Mouse (Mus musculus) midbrain, embryonic 16.5 days (tissue): ENCODE results near the gene Arhgap23. TPM values are rescaled to one million over a fixed set of nuclear protein-coding genes. Genes with fewer than 3 reads are reported as not detected.

Source experiments
- ATAC-seq: fragments of 200-750 bp; cut with Nextera tagmentation; 2 replicates; pipeline ENCODE4 v1.8.0; 2017; ENCODE audit warnings: moderate TSS enrichment
- H3K27ac ChIP-seq: fragments of 300-500 bp; sonication (generic); 2 replicates; pipeline ENCODE4 v1.5.1; 2014; ENCODE audit warnings: mild to moderate bottlenecking, low read length, mixed read lengths
- H3K27me3 ChIP-seq: fragments of 300-500 bp; sonication (generic); 2 replicates; pipeline ENCODE4 v1.6.1; 2014; ENCODE audit warnings: low read depth, low read length, mixed read lengths; ENCODE audit not compliant: control insufficient read depth, insufficient read depth
- H3K36me3 ChIP-seq: fragments of 300-500 bp; sonication (generic); 2 replicates; pipeline ENCODE4 v1.6.1; 2014; ENCODE audit warnings: mild to moderate bottlenecking, low read length, moderate library complexity, mixed read lengths; ENCODE audit not compliant: control insufficient read depth, insufficient read depth
- H3K4me1 ChIP-seq: fragments of 300-500 bp; sonication (generic); 2 replicates; pipeline ENCODE4 v1.6.1; 2014; ENCODE audit warnings: mild to moderate bottlenecking, low read length, mixed read lengths; ENCODE audit not compliant: control insufficient read depth, insufficient read depth
- H3K4me2 ChIP-seq: fragments of 300-500 bp; sonication (generic); 2 replicates; pipeline ENCODE4 v1.6.1; 2014; ENCODE audit warnings: mild to moderate bottlenecking, low read length, mixed read lengths
- H3K4me3 ChIP-seq: fragments of 300-500 bp; sonication (generic); 2 replicates; pipeline ENCODE4 v1.5.1; 2014; ENCODE audit warnings: low read depth, mild to moderate bottlenecking, low read length, moderate library complexity, mixed read lengths
- H3K9ac ChIP-seq: fragments of 300-500 bp; sonication (generic); 2 replicates; pipeline ENCODE4 v1.6.1; 2014; ENCODE audit warnings: low read depth, low read length, mixed read lengths
- H3K9me3 ChIP-seq: fragments of 300-500 bp; sonication (generic); replicated peaks from 2 replicates; pipeline ENCODE4 v1.6.1; 2014; ENCODE audit warnings: mild to moderate bottlenecking, low read length, mixed read lengths; ENCODE audit not compliant: control insufficient read depth, poor library complexity, severe bottlenecking
- WGBS: fragments of 180-500 bp; shearing (Covaris S2); extraction: QIAGEN DNeasy Blood & Tissue Kit; methylation state at CpG from one replicate; pipeline ENCODE4 v1.1.7; 2014; 5-methylcytosine and 5-hydroxymethylcytosine counted together
- polyA plus RNA-seq: library from polyadenylated mRNA; unstranded; fragments of >200 nt; fragmentation: Nextera tagmentation; extraction: Ambion mirVana; gene quantifications from 2 replicates; pipeline ENCODE4 v1.2.1, GENCODE M21; 2015

Arhgap23 gene
- polyA plus RNA-seq, 1 experiment from 2014 or later: 8.6 TPM

DNA sequence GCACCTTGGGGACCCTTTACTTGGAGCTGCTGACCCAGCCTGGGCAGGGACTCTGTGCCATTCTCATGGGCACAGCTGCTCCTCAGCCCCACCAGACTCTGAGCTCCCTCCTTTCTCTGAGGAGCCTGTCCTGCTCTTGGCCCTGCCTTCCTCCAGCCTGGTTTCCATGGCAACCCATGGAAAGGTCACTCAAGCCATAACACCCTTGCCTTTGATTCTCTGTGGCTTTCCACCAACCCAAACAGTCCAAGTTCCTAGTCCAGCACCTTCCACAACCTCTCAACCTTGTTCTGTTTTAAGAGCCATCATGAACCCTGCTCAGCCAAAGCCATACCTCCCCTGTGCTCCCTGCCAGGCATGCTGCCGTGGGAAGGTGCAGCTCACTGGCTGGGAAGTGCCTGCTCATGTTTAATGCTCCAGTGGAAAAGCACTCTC lies 108.5 kb downstream of the Arhgap23 start:
- Histone ChIP-seq H3K4me2 (peak overlapping the region; percentile 14; the same call in 1 of the 2 replicates), H3K27me3 (no peaks in the 10 kb centered on the region), H3K36me3 (peaks cover 43% of the 10 kb centered on the region), H3K9ac (peak overlapping the region; percentile 12; the same call in 1 of the 2 replicates), H3K4me1 (peaks cover 10% of the 10 kb centered on the region; the same call in 1 of the 2 replicates), H3K27ac (peak overlapping the region; percentile 63), H3K4me3 (no peak overlapping the region), H3K9me3 (no peaks in the 10 kb centered on the region)
- peak; percentile 40; the same call in 1 of the 2 replicates for ATAC-seq
- 8% methylated on average over 1 of the region's 1 CpGs for WGBS

DNA sequence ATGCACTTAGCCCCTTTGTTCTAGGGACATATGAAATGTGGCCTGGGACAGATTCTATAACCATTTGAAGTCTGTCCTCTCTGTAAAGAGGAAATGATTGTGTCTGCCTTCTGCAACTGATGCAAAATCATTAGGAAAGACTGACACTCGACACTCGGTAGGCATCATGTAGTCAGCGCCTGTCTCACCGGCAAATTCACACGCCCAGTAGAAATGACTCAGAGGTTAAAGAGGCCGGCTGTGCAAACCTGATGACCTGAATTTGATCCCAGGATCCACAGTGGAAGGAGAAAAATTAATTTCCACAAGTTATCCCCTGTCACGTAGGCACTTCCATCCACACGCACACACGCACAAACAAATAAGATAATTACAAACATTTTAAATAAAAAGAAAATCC lies 109.0 kb downstream of the Arhgap23 start:
- ATAC-seq: no peak
- H3K27ac ChIP-seq: peak overlapping the region; percentile 63

DNA sequence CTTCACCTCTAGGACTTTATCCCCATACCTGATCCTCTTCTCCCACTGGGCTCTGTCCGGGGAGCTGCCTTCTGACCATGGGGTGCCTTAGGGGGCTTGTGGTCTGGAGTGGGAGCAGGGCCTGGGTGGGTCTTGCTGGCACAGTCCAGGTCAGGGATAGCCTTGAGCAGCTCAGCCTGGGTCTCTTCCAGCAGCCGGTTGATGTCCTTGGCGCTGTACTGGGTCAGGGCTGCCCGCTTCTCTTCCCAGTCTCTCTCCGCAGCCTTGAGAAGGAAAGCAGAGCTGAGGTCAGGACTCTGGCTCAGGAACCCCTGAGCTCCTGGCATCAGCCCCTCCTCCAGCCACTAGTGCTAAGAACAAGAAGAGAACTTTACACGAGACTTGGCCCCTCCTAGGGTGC lies 110.0 kb downstream of the Arhgap23 start:
- no peaks in the 10 kb centered on the region for H3K27me3 ChIP-seq
- peaks cover 10% of the 10 kb centered on the region; the same call in 1 of the 2 replicates for H3K4me1 ChIP-seq
- H3K27ac ChIP-seq: no peak overlapping the region
- H3K4me2 ChIP-seq: no peak overlapping the region
- no peak for ATAC-seq
- no peak overlapping the region for H3K4me3 ChIP-seq
- no peak overlapping the region for H3K9ac ChIP-seq
- H3K36me3 ChIP-seq: peaks cover 33% of the 10 kb centered on the region
- WGBS: 92% methylated on average over 6 of the region's 6 CpGs
- H3K9me3 ChIP-seq: no peaks in the 10 kb centered on the region

More for the DNA sequence above, 109.0 kb downstream of the Arhgap23 start:
- Histone ChIP-seq H3K9ac (no peak overlapping the region), H3K9me3 (no peaks in the 10 kb centered on the region), H3K4me2 (no peak overlapping the region), H3K27me3 (no peaks in the 10 kb centered on the region), H3K4me3 (no peak overlapping the region), H3K36me3 (peaks cover 39% of the 10 kb centered on the region), H3K4me1 (peaks cover 10% of the 10 kb centered on the region; the same call in 1 of the 2 replicates)
- WGBS: 52% methylated on average over 9 of the region's 9 CpGs

DNA sequence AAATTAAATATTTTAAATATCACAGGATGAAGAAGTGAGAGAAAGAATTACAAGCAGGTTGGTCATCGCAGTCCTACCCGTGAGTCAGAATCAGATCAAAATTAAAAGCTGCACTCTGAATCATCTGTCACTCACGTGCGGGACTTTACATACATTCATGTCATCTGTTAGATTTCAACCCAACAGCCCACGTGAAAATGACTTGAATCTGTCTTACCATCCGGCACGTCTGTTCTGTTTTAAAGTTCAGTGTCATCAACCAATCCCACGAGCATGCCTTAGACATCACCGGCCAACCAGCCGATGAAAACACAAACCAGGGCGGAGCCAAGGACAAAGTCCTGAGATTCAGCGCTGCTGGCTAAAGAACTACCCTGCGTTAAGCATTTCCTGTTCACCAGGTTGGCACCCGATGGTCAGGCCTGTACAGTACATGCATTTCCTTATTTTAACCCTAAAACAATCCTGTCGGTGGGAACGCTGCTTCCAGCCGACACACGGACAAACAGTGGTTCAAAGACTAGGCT lies 113.0 kb downstream of the Arhgap23 start:
- no peak overlapping the region for H3K4me2 ChIP-seq
- no peak overlapping the region for H3K9ac ChIP-seq
- WGBS: 82% methylated on average over 18 of the region's 18 CpGs
- no peaks in the 10 kb centered on the region for H3K9me3 ChIP-seq
- H3K4me1 ChIP-seq: peaks cover 14% of the 10 kb centered on the region
- ATAC-seq: no peak
- no peak overlapping the region for H3K27ac ChIP-seq
- peaks cover 24% of the 10 kb centered on the region for H3K36me3 ChIP-seq
- H3K4me3 ChIP-seq: no peak overlapping the region
- 0 out of 2 replicates have a peak, but pooled peaks cover under 1% of the 10 kb centered on the region for H3K27me3 ChIP-seq

DNA sequence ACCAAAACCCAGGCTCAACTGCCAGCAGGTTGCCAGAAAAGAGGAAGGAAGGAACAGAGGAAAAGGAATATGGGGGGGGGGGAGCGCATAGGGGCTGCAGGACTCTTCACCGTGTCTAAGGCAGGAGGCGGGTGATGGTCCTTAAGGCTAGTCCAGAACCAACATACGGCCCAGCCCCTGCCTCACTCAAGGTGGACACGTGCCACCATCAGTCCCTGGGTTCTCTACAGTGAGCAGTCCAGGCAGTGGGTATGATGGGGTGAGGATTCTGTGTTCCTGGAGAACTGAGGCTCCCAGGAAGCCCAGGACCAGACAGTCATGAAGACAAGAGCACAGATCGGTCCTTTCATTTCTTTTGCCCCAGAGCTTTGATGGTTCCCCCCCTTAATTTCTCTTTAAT lies 114.7 kb downstream of the Arhgap23 start:
- no peak overlapping the region for H3K27ac ChIP-seq
- no peak overlapping the region for H3K4me2 ChIP-seq
- H3K4me1 ChIP-seq: peaks cover 6% of the 10 kb centered on the region
- H3K9me3 ChIP-seq: no peaks in the 10 kb centered on the region
- 93% methylated on average over 6 of the region's 6 CpGs for WGBS
- H3K4me3 ChIP-seq: no peak overlapping the region
- H3K9ac ChIP-seq: no peak overlapping the region
- no peak for ATAC-seq
- H3K36me3 ChIP-seq: peaks cover 31% of the 10 kb centered on the region
- H3K27me3 ChIP-seq: peaks cover 7% of the 10 kb centered on the region; the same call in 1 of the 2 replicates

DNA sequence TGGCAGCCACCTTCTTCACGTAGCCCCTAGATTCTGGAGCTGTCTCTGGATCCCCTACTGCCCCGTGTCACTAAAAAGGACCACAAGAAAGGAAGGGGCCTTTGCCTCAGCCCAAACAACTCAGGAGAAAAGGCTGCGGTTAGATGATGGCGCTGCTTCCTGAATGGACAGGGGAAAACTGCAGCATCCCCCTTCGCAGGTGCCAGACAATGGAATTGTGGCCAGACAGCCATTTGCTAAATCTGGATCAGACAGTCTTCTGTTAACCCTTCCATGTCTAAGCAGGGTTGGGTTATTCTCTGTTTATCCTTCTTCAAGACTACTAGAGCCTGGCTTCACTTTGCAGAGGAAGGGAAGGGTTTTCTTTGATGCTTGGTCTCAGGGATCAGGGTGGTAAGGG lies 115.6 kb downstream of the Arhgap23 start:
- H3K4me2 ChIP-seq: no peak overlapping the region
- WGBS: 64% methylated on average over 5 of the region's 5 CpGs
- no peak for ATAC-seq
- H3K27ac ChIP-seq: no peak overlapping the region
- H3K36me3 ChIP-seq: peaks cover 30% of the 10 kb centered on the region
- H3K27me3 ChIP-seq: peaks cover 14% of the 10 kb centered on the region
- no peak overlapping the region for H3K4me3 ChIP-seq
- H3K9me3 ChIP-seq: no peaks in the 10 kb centered on the region
- H3K9ac ChIP-seq: peak overlapping the region; percentile 46
- H3K4me1 ChIP-seq: peaks cover 6% of the 10 kb centered on the region

DNA sequence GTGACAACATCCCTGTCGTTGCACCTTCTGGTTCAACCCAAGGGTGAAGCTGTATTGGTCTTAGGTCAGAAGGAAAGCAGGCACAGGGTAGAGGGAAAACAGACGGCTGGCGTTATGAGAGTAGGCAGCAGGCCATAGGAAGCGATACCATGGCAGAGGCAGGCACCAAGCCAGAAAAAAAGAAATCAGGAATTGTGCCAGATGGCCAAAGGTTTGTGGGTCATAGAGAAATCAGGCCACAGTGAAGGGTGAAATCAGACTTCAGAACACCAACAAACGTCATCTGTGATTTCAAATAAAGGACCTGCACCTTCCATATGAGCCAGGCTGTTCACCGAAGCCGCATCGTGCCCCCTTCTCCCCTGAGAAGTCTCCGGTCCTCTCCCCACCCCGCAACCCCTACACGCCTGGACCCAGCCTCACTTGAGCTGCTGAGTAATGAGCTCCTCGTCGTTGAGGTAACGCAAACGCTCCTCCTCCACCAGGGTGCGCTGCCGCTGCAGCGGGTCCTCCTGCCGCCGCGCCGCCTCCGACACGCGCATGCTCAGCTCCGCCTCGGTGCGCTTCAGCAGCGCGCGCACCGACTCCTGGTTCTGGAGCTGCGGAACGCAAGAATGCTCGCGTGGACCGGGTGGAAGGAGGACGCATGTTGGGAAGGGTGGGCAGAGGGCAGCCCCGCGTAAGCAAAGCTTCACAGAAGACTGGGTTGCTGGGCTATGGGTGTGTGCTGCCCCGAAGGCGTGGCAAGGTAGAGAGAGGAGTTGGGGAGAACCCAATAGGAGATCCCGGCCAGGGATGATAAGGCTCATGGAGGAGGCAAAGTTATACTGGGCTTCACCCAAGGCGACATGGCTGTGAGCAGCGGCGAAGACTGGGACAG lies 116.3 kb downstream of the Arhgap23 start:
- Histone ChIP-seq H3K4me3 (peak overlapping the region; percentile 28), H3K4me2 (peak overlapping the region; percentile 61), H3K9ac (peak overlapping the region; percentile 51), H3K27ac (no peak overlapping the region), H3K4me1 (peaks cover 8% of the 10 kb centered on the region), H3K9me3 (no peaks in the 10 kb centered on the region), H3K36me3 (peaks cover 26% of the 10 kb centered on the region), H3K27me3 (peaks cover 20% of the 10 kb centered on the region)
- peak; percentile 52 for ATAC-seq
- 7% methylated on average over 46 of the region's 46 CpGs for WGBS

DNA sequence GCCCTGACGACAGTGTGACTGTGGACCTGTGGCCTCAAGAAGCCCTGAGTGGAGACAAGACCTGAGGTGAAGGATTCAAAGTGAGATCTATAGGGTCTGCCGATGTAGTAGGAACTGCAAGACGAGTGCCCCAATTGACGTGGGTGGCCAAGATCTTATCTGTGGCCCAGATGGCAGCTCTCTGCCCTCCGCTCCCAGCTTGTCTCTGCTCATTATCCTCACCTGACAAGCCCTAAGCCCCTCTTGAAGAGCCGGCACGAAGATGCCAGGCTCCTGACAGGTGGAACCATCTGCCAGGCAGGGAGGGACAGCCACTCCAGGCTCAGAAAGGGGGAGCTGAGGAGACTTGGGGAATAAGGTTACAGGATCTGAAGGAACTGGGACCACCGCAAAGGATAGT lies 117.0 kb downstream of the Arhgap23 start:
- Histone ChIP-seq H3K4me3 (no peak overlapping the region), H3K4me1 (peaks cover 14% of the 10 kb centered on the region), H3K27ac (no peak overlapping the region), H3K36me3 (peaks cover 23% of the 10 kb centered on the region; the same call in 1 of the 2 replicates), H3K4me2 (no peak overlapping the region), H3K9me3 (no peaks in the 10 kb centered on the region), H3K9ac (no peak overlapping the region), H3K27me3 (peaks cover 20% of the 10 kb centered on the region)
- ATAC-seq: no peak
- WGBS: 29% methylated on average over 8 of the region's 8 CpGs
